Mouse (Mus musculus) lung, embryonic 15.5 days (tissue): ENCODE measurements around the gene Cemip. TPM values are rescaled to one million over a fixed set of nuclear protein-coding genes. Genes with fewer than 3 reads are reported as not detected.

Experiments used
- ATAC-seq: fragments of 200-750 bp; cut with Nextera tagmentation; 2 replicates; pipeline ENCODE4 v1.8.0; 2017; ENCODE audit warnings: moderate number of reproducible peaks, borderline replicate concordance; ENCODE audit not compliant: low FRiP score, low TSS enrichment; ENCODE audit errors: extremely low read depth
- H3K27ac ChIP-seq: fragments of 300-500 bp; sonication (generic); 2 replicates; pipeline ENCODE4 v1.5.1; 2015; ENCODE audit warnings: moderate library complexity, mild to moderate bottlenecking, inconsistent platforms
- H3K27me3 ChIP-seq: fragments of 300-500 bp; sonication (generic); 2 replicates; pipeline ENCODE4 v1.6.1; 2015; ENCODE audit warnings: inconsistent platforms
- H3K36me3 ChIP-seq: fragments of 300-500 bp; sonication (generic); 2 replicates; pipeline ENCODE4 v1.6.1; 2015; ENCODE audit warnings: inconsistent platforms
- H3K4me1 ChIP-seq: fragments of 300-500 bp; sonication (generic); 2 replicates; pipeline ENCODE4 v1.6.1; 2015; ENCODE audit warnings: inconsistent platforms
- H3K4me2 ChIP-seq: fragments of 300-500 bp; sonication (generic); 2 replicates; pipeline ENCODE4 v1.6.1; 2015; ENCODE audit warnings: inconsistent platforms, mild to moderate bottlenecking, moderate library complexity
- H3K4me3 ChIP-seq: fragments of 300-500 bp; sonication (generic); 2 replicates; pipeline ENCODE4 v1.5.1; 2015; ENCODE audit warnings: mild to moderate bottlenecking, inconsistent platforms
- H3K9ac ChIP-seq: fragments of 300-500 bp; sonication (generic); 2 replicates; pipeline ENCODE4 v1.6.1; 2015; ENCODE audit warnings: inconsistent platforms
- H3K9me3 ChIP-seq: fragments of 300-500 bp; sonication (generic); 2 replicates; pipeline ENCODE4 v1.6.1; 2016; ENCODE audit warnings: inconsistent platforms
- whole genome bisulfite sequencing: fragments of 180-500 bp; shearing (Covaris S2); methylation state at CpG from one replicate; pipeline ENCODE4 v1.1.7; 2015; 5-methylcytosine and 5-hydroxymethylcytosine counted together
- polyA plus RNA-seq: library from polyadenylated mRNA; unstranded; fragments of >200 nt; fragmentation: Nextera tagmentation; extraction: Ambion mirVana; gene quantifications from 2 replicates; pipeline ENCODE4 v1.2.1, GENCODE M21; 2015

Gene Cemip
- polyA plus RNA-seq, 1 experiment from 2014 or later = 1.6 TPM

GRCm38 (mm10) chr7:84116621-84117542, 30.6 kb upstream of the Cemip start:
- Histone ChIP-seq H3K36me3 (peaks cover 13% of the 10 kb centered on the region), H3K4me2 (no peak overlapping the region), H3K9ac (no peak overlapping the region), H3K27ac (peak overlapping the region; percentile 53), H3K27me3 (no peaks in the 10 kb centered on the region), H3K4me1 (peaks cover 79% of the 10 kb centered on the region), H3K4me3 (no peak overlapping the region), H3K9me3 (no peaks in the 10 kb centered on the region)
- ATAC-seq = no peak
- WGBS = 48% methylated on average over 7 of the region's 7 CpGs

DNA sequence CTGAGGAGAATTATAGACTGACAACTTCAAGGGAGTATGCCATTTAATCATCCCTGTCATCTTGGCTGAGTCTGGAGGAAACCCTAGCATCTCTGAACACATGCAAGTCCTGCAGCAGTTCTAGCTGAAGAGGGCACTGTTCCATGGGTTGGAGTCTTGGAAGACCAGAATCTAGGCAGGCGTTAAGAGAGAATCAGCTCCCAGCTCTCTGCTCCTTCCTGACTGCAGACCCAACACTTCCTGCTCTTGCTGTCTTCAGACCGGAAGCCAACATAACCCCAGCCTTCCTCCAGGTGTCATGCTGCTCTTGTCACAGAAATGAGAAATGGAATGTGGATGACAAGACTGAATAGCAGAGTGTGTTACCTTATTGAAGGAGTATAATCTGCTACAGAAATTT, 29.1 kb upstream of the Cemip start:
- Histone ChIP-seq H3K27ac (no peak overlapping the region), H3K27me3 (no peaks in the 10 kb centered on the region), H3K9me3 (no peaks in the 10 kb centered on the region), H3K9ac (no peak overlapping the region), H3K4me1 (peaks cover 74% of the 10 kb centered on the region), H3K4me2 (no peak overlapping the region), H3K36me3 (peaks cover 17% of the 10 kb centered on the region), H3K4me3 (no peak overlapping the region)
- 50% methylated on average over 2 of the region's 2 CpGs for WGBS
- no peak for ATAC-seq

GRCm38 (mm10) chr7:84114775-84115174, 28.5 kb upstream of the Cemip start:
- Histone ChIP-seq H3K4me1 (peaks cover 68% of the 10 kb centered on the region), H3K27me3 (no peaks in the 10 kb centered on the region), H3K4me2 (no peak overlapping the region), H3K27ac (no peak overlapping the region), H3K9ac (no peak overlapping the region), H3K9me3 (no peaks in the 10 kb centered on the region), H3K4me3 (no peak overlapping the region), H3K36me3 (peaks cover 22% of the 10 kb centered on the region)
- ATAC-seq = no peak
- 72% methylated on average over 3 of the region's 3 CpGs for WGBS

GRCm38 (mm10) chr7:84113035-84113390, 26.7 kb upstream of the Cemip start:
- WGBS = 76% methylated on average over 8 of the region's 8 CpGs
- Histone ChIP-seq H3K4me2 (no peak overlapping the region), H3K27ac (0 out of 2 replicates have a peak overlapping the region, but pooled peaks have one; percentile 48), H3K9ac (no peak overlapping the region), H3K27me3 (no peaks in the 10 kb centered on the region), H3K36me3 (peaks cover 29% of the 10 kb centered on the region), H3K4me3 (no peak overlapping the region), H3K4me1 (peaks cover 55% of the 10 kb centered on the region), H3K9me3 (no peaks in the 10 kb centered on the region)
- ATAC-seq = no peak

DNA sequence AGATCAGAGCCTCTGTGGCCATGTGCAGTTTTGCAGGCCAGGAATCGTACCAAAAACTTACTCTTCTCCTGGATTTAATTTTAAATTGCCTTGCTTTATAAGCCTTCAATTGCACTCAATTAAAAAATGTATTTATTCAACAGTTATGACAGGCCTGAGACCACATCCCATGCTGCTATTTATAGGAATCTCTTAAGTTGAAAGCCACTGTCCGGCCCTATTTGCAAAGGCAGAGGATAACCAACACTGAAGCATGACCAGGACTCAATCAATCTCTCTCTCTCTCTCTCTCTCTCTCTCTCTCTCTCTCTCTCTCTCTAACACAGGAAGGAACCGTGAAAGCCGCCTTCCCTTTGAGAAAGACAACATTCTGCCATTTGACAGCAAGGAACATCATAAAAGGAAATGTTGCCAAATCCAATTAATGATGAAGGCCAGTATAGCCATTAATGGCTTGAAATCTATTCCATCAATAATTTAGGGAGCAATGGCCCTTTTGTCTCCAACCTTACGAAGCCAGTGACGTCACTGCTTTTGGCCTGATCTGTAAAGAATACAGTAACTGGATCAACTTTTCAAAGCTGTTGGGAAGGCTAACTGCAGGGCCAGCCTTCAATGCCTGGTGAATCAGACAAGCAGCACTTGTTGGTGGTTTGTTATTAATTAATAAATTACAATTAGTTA, 26.2 kb upstream of the Cemip start:
- peaks cover 29% of the 10 kb centered on the region for H3K36me3 ChIP-seq

DNA sequence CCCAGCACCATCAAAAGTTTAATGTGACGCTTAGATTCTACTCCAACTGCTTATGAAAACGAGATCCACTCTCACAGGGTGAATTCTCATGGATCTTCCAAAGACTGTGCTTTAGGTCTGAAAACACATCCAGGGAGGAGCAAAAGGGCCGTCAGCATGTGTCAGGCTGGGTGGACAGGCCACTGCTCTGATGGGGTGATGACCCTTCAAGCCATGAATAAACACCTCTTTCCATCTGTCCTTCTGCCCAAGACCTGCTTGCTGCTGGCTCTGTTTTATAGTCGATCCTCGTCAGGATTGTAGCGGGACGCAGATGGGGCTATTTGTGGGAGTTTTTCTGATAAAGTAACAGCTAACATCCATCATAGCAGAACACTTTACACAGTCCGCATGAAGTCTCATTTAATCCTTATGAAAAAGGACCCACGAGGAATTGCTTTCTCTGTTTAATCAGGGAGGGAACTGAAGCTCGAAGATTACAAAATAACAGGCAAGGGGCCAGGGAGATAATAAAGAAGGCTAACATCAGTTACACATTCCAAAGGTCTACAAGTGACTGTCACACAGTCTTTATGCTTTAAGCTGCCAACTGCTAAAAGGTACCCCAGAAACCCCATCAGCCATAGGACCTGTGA, 25.5 kb upstream of the Cemip start:
- 42% methylated on average over 10 of the region's 10 CpGs for WGBS
- no peak overlapping the region for H3K4me3 ChIP-seq
- ATAC-seq = peak; percentile 56; the same call in 1 of the 2 replicates

More for the DNA sequence above, 26.2 kb upstream of the Cemip start:
- H3K4me3 ChIP-seq = no peak overlapping the region
- H3K4me2 ChIP-seq = no peak overlapping the region
- no peak overlapping the region for H3K9ac ChIP-seq
- WGBS = 44% methylated on average over 6 of the region's 6 CpGs
- ATAC-seq = peak; percentile 55; the same call in 1 of the 2 replicates
- H3K27me3 ChIP-seq = no peaks in the 10 kb centered on the region
- peaks cover 49% of the 10 kb centered on the region for H3K4me1 ChIP-seq
- H3K27ac ChIP-seq = peak overlapping the region; percentile 48
- H3K9me3 ChIP-seq = no peaks in the 10 kb centered on the region

GRCm38 (mm10) chr7:84106942-84107341, 20.6 kb upstream of the Cemip start:
- Histone ChIP-seq H3K27me3 (no peaks in the 10 kb centered on the region), H3K36me3 (peaks cover 16% of the 10 kb centered on the region; the same call in 1 of the 2 replicates), H3K9me3 (no peaks in the 10 kb centered on the region), H3K27ac (no peak overlapping the region), H3K9ac (no peak overlapping the region), H3K4me3 (no peak overlapping the region), H3K4me2 (no peak overlapping the region), H3K4me1 (peaks cover 8% of the 10 kb centered on the region)
- no peak for ATAC-seq
- 92% methylated on average over 1 of the region's 1 CpGs for WGBS

More for the DNA sequence above, 25.5 kb upstream of the Cemip start:
- no peaks in the 10 kb centered on the region for H3K27me3 ChIP-seq
- no peak overlapping the region for H3K9ac ChIP-seq
- H3K4me2 ChIP-seq = no peak overlapping the region
- H3K36me3 ChIP-seq = peaks cover 29% of the 10 kb centered on the region
- peaks cover 43% of the 10 kb centered on the region for H3K4me1 ChIP-seq
- no peaks in the 10 kb centered on the region for H3K9me3 ChIP-seq
- H3K27ac ChIP-seq = peak overlapping the region; percentile 48

GRCm38 (mm10) chr7:84102589-84102988, 16.3 kb upstream of the Cemip start:
- H3K4me2 ChIP-seq = no peak overlapping the region
- no peaks in the 10 kb centered on the region for H3K27me3 ChIP-seq
- no peak for ATAC-seq
- H3K9ac ChIP-seq = no peak overlapping the region
- H3K27ac ChIP-seq = no peak overlapping the region
- no peaks in the 10 kb centered on the region for H3K4me1 ChIP-seq
- H3K4me3 ChIP-seq = no peak overlapping the region
- no peaks in the 10 kb centered on the region for H3K9me3 ChIP-seq
- no peaks in the 10 kb centered on the region for H3K36me3 ChIP-seq
- WGBS = 89% methylated on average over 1 of the region's 1 CpGs

GRCm38 (mm10) chr7:84100672-84101071, 14.4 kb upstream of the Cemip start:
- H3K4me2 ChIP-seq = no peak overlapping the region
- no peak overlapping the region for H3K27ac ChIP-seq
- 82% methylated on average over 3 of the region's 3 CpGs for WGBS
- no peaks in the 10 kb centered on the region for H3K9me3 ChIP-seq
- H3K4me3 ChIP-seq = no peak overlapping the region
- no peak for ATAC-seq
- no peaks in the 10 kb centered on the region for H3K36me3 ChIP-seq
- no peak overlapping the region for H3K9ac ChIP-seq
- H3K4me1 ChIP-seq = no peaks in the 10 kb centered on the region
- H3K27me3 ChIP-seq = no peaks in the 10 kb centered on the region

DNA sequence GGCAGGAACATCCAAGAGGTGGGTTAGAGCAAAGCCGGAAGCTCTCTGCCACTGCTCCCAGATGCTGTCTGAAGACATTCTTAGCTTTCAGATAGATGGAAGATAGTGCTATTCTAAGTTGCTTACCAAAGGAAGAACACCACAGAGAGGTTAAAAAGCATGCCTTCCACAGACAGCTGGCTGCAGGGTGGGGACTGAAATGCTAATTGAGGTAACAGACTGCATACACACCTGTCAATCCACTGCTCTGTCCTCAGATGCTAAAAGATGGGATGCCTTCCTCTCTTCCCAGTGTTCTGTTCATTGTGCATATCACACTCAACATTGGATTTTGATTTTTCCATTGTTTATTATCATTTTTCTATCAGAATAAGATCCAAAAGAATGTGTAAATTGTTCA, 11.8 kb upstream of the Cemip start:
- no peaks in the 10 kb centered on the region for H3K4me1 ChIP-seq
- no peak overlapping the region for H3K9ac ChIP-seq
- H3K27me3 ChIP-seq = no peaks in the 10 kb centered on the region
- H3K36me3 ChIP-seq = no peaks in the 10 kb centered on the region
- no peak overlapping the region for H3K4me3 ChIP-seq
- no peak overlapping the region for H3K27ac ChIP-seq
- H3K9me3 ChIP-seq = no peaks in the 10 kb centered on the region
- H3K4me2 ChIP-seq = no peak overlapping the region
- no peak for ATAC-seq
- 87% methylated on average over 1 of the region's 1 CpGs for WGBS

- no peak overlapping the region for H3K9ac ChIP-seq
- H3K4me2 ChIP-seq = no peak overlapping the region
- no peaks in the 10 kb centered on the region for H3K9me3 ChIP-seq
- ATAC-seq = no peak
- no peak overlapping the region for H3K4me3 ChIP-seq
- H3K27ac ChIP-seq = no peak overlapping the region
- 48% methylated on average over 6 of the region's 6 CpGs for WGBS
- H3K27me3 ChIP-seq = no peaks in the 10 kb centered on the region
- no peaks in the 10 kb centered on the region for H3K4me1 ChIP-seq
- no peaks in the 10 kb centered on the region for H3K36me3 ChIP-seq
These were observed 10.2 kb upstream of the Cemip start for GRCm38 (mm10) chr7:84096501-84096900.

DNA sequence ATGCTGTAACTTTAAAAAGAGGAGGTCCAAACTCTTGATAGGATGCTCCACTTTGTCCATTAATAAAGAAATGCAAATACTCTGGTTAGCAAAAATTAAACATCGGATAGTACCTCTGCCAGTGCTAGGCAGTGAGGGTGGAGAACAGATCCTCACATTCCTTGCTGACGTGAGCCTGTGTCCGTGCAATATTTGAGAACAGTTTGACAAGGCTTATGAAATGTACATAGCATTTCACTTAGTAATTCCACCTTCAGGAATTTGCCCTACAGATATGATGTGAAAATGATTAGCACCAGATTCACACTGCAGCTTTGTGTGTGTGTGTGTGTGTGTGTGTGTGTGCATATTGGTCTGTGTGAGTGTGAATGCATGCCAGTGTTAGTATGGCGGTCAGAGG, 4.5 kb upstream of the Cemip start:
- no peaks in the 10 kb centered on the region for H3K36me3 ChIP-seq
- H3K4me2 ChIP-seq = no peak overlapping the region
- H3K4me1 ChIP-seq = peaks cover 8% of the 10 kb centered on the region
- ATAC-seq = no peak
- H3K9ac ChIP-seq = no peak overlapping the region
- no peaks in the 10 kb centered on the region for H3K9me3 ChIP-seq
- H3K4me3 ChIP-seq = no peak overlapping the region
- no peak overlapping the region for H3K27ac ChIP-seq
- peaks cover 10% of the 10 kb centered on the region for H3K27me3 ChIP-seq
- 51% methylated on average over 4 of the region's 4 CpGs for WGBS
